Mouse (Mus musculus): ENCODE measurements around the gene Slc18b1.
A peak's percentile ranks its signal among the peaks of the same experiment; 100 is the strongest.

The Slc18b1 gene

GRCm38 (mm10) chr10:23811635-23812437, 15.1 kb downstream of the Slc18b1 start:
- DNase-seq = peak; percentile 81

GRCm38 (mm10) chr10:23812438-23812759, 15.6 kb downstream of the Slc18b1 start:
- no peak for DNase-seq

DNA sequence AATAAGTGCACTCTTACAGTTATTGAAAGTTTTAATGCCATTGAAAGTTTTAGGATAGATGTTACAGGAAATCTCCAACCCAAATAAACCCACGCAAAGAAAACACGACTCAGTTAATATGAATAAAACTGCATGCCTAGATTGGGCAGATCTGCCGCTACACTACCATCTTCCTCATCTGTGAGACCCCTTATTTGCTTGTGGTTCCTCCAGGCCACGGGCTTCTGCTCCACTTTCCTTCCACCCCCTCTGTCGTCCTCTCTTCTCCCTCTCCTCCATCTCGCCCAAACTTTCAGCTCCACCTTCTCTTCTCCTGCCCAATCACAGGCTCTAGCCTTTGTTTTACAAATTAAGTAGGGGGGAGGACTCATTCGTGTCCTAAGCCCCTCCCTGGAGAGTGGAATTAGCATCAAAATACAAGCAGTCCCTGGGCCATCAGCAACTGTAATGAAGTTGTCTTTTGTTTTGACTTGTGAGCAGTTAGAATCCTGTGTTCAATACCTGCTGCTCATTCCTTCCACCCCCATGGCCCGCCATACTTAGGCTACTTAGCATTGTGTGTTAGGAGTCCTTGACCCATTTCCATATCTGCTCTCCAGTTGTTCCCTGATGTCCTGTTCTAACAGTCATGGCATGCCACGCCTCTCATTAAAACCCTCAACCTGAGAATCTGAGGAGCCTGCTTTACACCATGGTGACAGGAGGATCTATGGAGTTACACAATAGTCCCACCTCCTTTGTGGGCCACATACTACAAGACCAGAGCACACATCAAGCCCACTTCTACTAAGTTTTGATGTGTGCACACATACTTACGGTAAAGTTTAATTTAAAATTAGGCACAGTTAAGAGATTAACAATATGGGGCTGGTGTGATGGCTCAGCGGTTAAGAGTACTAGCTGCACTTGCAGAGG, 16.3 kb downstream of the Slc18b1 start:
- no peak for DNase-seq

GRCm38 (mm10) chr10:23815168-23815567, 18.4 kb downstream of the Slc18b1 start:
- peak; percentile 85 for DNase-seq

DNA sequence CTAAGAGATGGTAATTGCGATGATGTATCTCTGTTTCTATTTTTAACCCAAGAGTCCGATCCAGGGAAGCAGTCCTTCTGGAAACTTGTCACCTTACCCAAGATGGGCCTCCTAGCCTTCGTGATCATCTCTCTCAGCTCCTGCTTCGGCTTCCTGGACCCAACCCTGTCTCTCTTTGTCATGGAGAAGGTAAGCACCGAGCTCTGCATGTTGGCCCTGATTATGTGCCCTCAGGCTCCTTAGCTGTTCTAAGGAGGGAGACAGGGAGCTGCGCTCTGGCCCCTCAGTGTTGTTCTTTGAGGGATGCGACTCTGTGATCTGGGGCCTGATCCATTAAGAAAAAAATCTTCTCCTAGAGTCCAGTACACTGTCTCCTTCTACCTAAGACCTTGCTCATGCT, 19.5 kb downstream of the Slc18b1 start:
- no peak for DNase-seq

- DNase-seq = no peak
Observed at GRCm38 (mm10) chr10:23826516-23826915, 29.7 kb downstream of the Slc18b1 start.

GRCm38 (mm10) chr10:23836003-23836964, 39.5 kb downstream of the Slc18b1 start:
- no peak for DNase-seq

DNA sequence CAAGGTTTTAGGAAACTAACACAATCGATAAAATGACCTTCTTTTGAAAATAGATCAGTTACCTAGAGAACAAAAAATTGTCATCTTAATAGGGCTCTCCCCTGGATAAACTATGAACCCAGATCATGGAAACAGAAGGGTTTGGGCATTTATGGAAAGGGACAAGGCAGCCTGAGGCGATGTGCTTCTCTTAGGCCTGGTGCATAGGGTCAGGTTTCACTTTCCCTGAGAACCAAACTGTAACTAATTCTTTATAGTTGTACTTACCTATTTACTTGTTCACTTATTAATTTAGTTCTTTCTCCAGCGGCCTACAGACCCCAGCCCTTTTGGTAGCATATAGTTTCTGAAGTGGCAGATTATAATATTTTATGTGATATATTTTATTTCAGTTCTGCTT, 40.3 kb downstream of the Slc18b1 start:
- DNase-seq = no peak

DNA sequence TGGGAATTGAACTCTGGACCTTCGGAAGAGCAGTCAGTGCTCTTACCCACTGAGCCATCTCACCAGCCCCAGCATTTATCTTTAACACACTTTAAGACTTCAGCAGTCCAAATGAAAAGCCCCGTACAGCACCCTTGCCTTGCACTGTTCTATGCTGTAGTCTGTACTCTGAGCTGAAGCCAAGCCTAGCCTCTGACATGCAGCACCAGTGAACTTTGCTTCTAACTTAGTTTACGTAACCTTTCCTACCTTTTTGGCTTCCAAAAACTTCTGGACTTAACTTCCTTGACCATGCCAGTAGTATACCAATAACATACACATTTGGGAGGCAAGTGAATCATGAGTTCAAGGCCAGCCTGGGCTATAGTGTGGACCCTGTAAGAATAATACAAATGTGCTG, 42.1 kb downstream of the Slc18b1 start:
- DNase-seq = no peak

DNA sequence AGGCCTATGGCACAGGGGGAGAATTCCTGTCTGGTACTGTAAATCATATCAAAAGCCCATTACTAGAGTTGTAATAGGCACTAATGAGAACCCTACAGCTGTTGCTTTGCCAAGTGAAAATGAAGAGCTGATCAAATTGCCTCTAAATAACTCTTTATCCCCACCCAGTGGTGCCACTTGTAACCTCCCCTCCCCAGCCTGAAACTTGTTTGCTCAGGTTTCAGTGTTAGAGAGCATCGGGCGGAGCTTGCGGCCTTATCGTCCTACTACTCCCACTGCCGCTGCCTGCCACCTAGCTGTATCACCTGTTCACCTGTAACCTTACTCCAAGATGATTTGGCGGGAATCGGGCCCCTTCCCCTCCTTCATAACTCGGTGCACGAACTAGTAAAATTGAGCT, 42.6 kb downstream of the Slc18b1 start:
- no peak for DNase-seq

GRCm38 (mm10) chr10:23840496-23840895, 43.7 kb downstream of the Slc18b1 start:
- no peak for DNase-seq

- DNase-seq = no peak
Observed at GRCm38 (mm10) chr10:23851228-23851912, 54.6 kb downstream of the Slc18b1 start, which contains the start of gene Vnn3. Gene Vnn3 (plus strand): TSS chr10:23851462.

DNA sequence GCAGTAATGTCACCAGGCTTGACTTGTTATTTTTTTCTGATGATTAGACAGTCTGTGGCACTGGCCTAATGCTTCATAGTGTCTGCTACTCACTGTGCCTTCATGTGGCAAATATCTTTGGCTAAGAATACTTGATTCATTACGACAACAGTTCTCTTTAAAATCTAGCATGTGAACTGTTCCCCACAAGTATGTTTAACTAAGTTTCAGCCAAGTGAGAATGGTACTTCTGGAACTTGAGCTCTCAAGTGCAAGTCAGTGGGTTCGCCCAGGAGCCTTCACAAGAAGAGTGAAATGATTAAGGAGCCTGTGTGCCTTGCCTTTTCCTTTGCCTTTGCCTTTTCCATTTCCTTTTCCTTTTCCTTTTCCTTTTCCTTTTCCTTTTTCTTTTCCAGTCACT, 55.3 kb downstream of the Slc18b1 start:
- DNase-seq = no peak

- DNase-seq = no peak
Observed at GRCm38 (mm10) chr10:23864362-23865312, 67.9 kb downstream of the Slc18b1 start.

All from right cerebral cortex, postnatal 14 days (tissue).